Mouse (Mus musculus) heart, postnatal 25 days (tissue): ENCODE results near the gene Trim15. TPM values are rescaled to one million over a fixed set of nuclear protein-coding genes. Genes with fewer than 3 reads are reported as not detected.
"Not testable (repeated sequence)": the region's sequence is repeated elsewhere in the genome, so short reads cannot be mapped to it uniquely, and the experiment has no call there.

Experiments used
- DNase-seq: peaks from one replicate; pipeline ENCODE4 v3.0.0; 2022; ENCODE audit warnings: low spot score
- intact Hi-C: fragments of 180-260 bp; cut with DNase I; formaldehyde crosslinking; loops from one replicate; pipeline ENCODE4 v1.15.1; 2025
- total RNA-seq, 2 experiments: library from RNA; stranded (reverse); gene quantifications; 2 replicates each; pipeline ENCODE4 v1.2.3; 2021

Gene Trim15
- total RNA-seq, result not detected

- DNase-seq, result no peak
- intact Hi-C loops, result no loop called here
These were observed at the start of gene Trim15 for GRCm38 (mm10) chr17:36866719-36867527. Gene Trim15 (minus strand): TSS chr17:36867210.

GRCm38 (mm10) chr17:36915076-36915475 is 48.1 kb upstream of the Trim15 start:
- intact Hi-C loops, result loop anchor here (1.0 to 5.0 kb wide), 4 partner anchors 22 to 132 kb away; partner anchors contain the start of genes Znrd1 and Znrd1as
- no peak for DNase-seq

GRCm38 (mm10) chr17:36914108-36914507 is 47.1 kb upstream of the Trim15 start:
- intact Hi-C loops, result loop anchor here (1.0 to 2.0 kb wide), 3 partner anchors 21 to 133 kb away; no protein-coding TSS in a partner anchor
- no peak for DNase-seq

GRCm38 (mm10) chr17:36912031-36912430 is 45.0 kb upstream of the Trim15 start:
- no peak for DNase-seq
- intact Hi-C loops, result no loop called here

- no peak for DNase-seq
These were observed 42.8 kb upstream of the Trim15 start for GRCm38 (mm10) chr17:36909802-36910201.

GRCm38 (mm10) chr17:36908235-36908634 is 41.2 kb upstream of the Trim15 start:
- intact Hi-C loops, result no loop called here
- DNase-seq, result no peak

More at GRCm38 (mm10) chr17:36909802-36910201, 42.8 kb upstream of the Trim15 start:
- intact Hi-C loops, result no loop called here

- DNase-seq, result no peak
- intact Hi-C loops, result no loop called here
These were observed 36.6 kb upstream of the Trim15 start for GRCm38 (mm10) chr17:36903651-36904050.

- DNase-seq, result no peak
- intact Hi-C loops, result no loop called here
These were observed 33.7 kb upstream of the Trim15 start for GRCm38 (mm10) chr17:36900691-36901090.

- DNase-seq, result no peak
- intact Hi-C loops, result no loop called here
These were observed 33.0 kb upstream of the Trim15 start for GRCm38 (mm10) chr17:36900001-36900400.

- intact Hi-C loops, result no loop called here
- DNase-seq, result no peak
These were observed 32.4 kb upstream of the Trim15 start for GRCm38 (mm10) chr17:36899376-36899775.

- DNase-seq, result no peak
- intact Hi-C loops, result no loop called here
These were observed 30.7 kb upstream of the Trim15 start, which contains the start of gene Trim31 for GRCm38 (mm10) chr17:36897552-36898205. Gene Trim31 (plus strand): TSS chr17:36898118.

GRCm38 (mm10) chr17:36897065-36897464 is 30.1 kb upstream of the Trim15 start:
- no peak for DNase-seq
- intact Hi-C loops, result no loop called here

- intact Hi-C loops, result no loop called here
- DNase-seq, result no peak
These were observed 29.6 kb upstream of the Trim15 start for GRCm38 (mm10) chr17:36896583-36896982.

- intact Hi-C loops, result loop anchor here (2.0 to 5.0 kb wide), 3 partner anchors 21 to 309 kb away; partner anchors contain the start of genes Gabbr1 and Olfr94
- no peak for DNase-seq
These were observed 26.4 kb upstream of the Trim15 start for GRCm38 (mm10) chr17:36893387-36893786.

- intact Hi-C loops, result loop anchor here (2.0 to 5.0 kb wide), 3 partner anchors 22 to 310 kb away; partner anchors contain the start of genes Gabbr1 and Olfr94
- no peak for DNase-seq
These were observed 25.4 kb upstream of the Trim15 start for GRCm38 (mm10) chr17:36892362-36892761.

GRCm38 (mm10) chr17:36891496-36891895 is 24.5 kb upstream of the Trim15 start:
- DNase-seq, result not testable (repeated sequence)
- intact Hi-C loops, result loop anchor here (5.0 kb wide), 2 partner anchors 156 to 311 kb away; partner anchors contain the start of genes Gabbr1 and Olfr94

GRCm38 (mm10) chr17:36890073-36890903 is 23.3 kb upstream of the Trim15 start, which contains the start of gene Trim40:
Gene Trim40 (minus strand): TSS chr17:36890123.
- DNase-seq, result no peak
- intact Hi-C loops, result loop anchor here (5.0 kb wide), 2 partner anchors 157 to 312 kb away; partner anchors contain the start of genes Gabbr1 and Olfr94

- intact Hi-C loops, result no loop called here
- DNase-seq, result no peak
These were observed 18.3 kb upstream of the Trim15 start for GRCm38 (mm10) chr17:36885132-36885790.

GRCm38 (mm10) chr17:36883350-36883749 is 16.3 kb upstream of the Trim15 start:
- intact Hi-C loops, result no loop called here
- no peak for DNase-seq
